Mouse (Mus musculus) layer of hippocampus, adult 18-20 months (tissue): ENCODE results near the gene Acap1. TPM values are rescaled to one million over a fixed set of nuclear protein-coding genes. Genes with fewer than 3 reads are reported as not detected.
A peak's percentile ranks its signal among the peaks of the same experiment; 100 is the strongest.
"Not testable (repeated sequence)": the region's sequence is repeated elsewhere in the genome, so short reads cannot be mapped to it uniquely, and the experiment has no call there.

ENCODE experiments used
- DNase-seq, 2 experiments: peaks; one replicate each; pipeline ENCODE4 v3.0.0; 2022; ENCODE audit warnings: low spot score in 2 of 2
- total RNA-seq, 2 experiments: library from RNA; stranded (reverse); gene quantifications; 2 replicates each; pipeline ENCODE4 v1.2.3; 2021

Gene Acap1
- total RNA-seq, 2 experiments from 2014 or later = not detected

DNA sequence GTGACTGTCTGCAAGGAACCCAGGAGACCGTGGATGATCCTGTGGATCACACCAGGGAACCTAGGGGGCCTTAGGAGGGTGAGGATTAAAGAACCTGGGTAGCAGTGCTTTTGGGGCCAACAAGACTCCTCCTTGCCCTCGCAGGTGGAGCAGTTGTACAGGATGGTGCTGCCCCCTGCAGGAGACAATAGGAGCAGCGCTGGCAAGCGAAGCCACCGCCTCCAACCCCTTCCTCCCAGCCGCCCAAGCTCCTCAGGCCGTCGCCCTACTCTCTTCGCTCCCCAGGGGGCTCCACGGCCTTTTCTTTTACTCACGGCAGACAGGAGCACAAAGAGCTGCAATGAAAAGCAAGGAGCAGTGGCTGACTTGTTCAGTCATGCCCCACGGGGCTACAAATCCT lies 18.5 kb downstream of the Acap1 start:
- DNase-seq = peak; percentile 64 to 84

- DNase-seq = peak; percentile 45 to 60
Measured at GRCm38 (mm10) chr11:69876186-69876585, 19.2 kb downstream of the Acap1 start.

DNA sequence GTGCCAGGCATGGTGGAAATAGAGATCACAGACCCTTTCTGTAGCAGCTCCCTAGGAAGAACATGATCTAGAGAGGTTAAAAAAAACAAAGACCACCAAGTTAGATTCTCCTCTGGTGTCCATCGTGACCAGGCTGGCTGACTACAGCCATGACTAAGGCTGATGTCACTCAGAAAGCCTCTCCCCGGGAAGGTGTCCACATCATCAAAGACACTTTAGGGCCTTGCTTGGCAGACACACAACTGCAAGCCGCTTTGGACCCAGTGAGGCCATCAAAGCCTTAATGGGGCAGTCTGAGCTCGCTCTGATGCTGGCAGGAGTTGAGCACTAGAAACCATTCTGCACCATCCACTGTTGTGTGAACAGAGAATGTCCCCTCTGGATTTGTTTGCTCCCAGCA lies 22.9 kb downstream of the Acap1 start:
- no peak for DNase-seq

DNA sequence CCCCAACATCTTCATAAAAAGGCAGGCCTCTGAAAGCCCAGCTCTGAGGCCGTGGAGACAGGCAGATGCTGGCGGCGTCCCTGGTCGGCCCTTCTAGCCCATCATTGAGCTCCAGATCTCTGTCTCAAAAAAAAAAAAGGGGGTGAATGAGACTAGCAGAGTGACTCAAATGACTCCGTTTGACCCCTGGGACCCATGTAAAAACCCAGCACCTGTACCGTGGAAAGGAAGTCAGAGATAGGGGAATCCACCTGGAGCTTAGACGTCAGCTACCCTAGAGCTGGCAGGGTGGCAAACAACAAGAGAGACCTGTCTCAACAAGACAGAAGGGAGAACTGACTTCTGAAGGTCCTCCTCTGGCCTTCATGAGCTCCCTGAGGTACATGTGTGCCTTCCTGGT lies 23.5 kb downstream of the Acap1 start:
- DNase-seq = no peak

DNA sequence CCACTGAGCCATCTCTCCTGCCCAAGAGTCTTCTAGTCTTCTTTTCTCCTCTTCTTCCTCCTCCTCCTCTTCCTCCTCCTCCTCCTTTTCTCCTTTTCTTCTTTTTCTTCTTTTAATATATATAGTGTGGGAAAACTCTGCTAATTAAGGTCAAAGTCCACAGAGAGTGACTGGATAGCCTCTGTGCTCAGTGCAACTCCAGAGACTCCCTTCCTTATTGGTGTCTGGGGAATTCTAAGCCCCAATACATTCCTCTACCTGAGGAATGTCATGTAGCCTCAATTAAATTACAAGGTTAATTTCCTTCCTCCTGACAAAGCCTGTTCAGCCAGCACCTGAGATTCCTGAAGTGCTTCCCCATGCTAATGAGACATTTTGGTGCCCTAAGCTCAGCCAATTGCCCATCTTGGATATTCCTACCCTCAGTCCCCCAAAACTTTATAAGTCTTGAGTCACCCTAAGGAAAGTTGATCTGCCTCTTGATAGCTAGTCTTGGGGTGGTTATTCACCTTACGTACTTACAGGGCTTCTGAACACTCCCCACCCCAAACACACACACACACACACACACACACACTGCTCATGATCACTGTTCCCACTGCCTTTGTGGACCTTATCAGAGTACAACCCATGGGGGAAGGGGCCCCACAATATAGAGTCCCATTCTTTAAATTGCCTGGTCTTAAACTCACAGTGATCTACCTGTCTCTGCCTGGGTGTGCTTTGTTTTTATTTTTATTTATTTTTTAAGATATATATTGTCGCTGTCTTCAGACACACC lies 24.9 kb downstream of the Acap1 start:
- no peak for DNase-seq

DNA sequence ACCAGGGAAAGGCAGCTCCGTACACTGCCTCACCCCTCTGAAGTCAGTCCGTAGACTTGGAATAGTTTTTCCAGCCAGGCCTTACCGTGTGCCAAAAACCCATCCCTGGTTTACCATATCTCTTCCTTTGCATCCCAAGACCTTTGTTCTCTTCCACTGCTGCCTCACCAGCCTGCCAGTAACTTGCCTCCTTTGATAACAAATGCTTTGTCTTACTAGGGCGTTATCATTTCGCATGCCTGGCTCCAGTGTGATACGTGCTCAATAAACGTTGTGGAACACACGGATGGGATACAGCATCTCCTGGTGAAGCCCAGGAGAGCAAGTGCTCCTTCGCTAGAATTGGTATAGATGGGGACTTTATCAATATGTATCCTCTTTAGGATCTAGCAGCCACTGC lies 28.0 kb downstream of the Acap1 start:
- DNase-seq = no peak

DNA sequence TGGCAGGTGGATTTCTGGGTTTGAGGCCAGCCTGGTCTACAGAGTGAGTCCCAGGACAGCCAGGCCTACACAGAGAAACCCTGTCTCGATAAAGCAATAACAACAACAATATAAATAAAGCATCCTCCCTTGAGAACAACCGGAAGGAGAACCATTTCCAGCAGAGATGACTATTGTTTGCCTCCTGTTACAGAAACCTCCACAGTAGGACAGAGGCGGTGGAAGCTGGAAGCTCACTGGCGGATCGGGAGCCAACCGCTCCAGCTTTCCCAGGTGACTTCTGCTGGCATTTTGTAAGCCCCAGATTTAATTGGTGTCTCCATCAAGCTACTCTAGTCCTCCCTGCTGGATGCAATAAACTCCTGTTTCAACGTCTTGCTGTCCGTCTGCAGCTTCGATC lies 29.8 kb downstream of the Acap1 start:
- DNase-seq = no peak

- no peak for DNase-seq
Measured at GRCm38 (mm10) chr11:69864138-69864860, 31.0 kb downstream of the Acap1 start.

GRCm38 (mm10) chr11:69863729-69864128 lies 31.6 kb downstream of the Acap1 start:
- not testable (repeated sequence) for DNase-seq

GRCm38 (mm10) chr11:69858113-69858998 lies 37.0 kb downstream of the Acap1 start, which contains the start of gene Tnk1:
Gene Tnk1 (minus strand): TSS chr11:69858730.
- DNase-seq = no peak

DNA sequence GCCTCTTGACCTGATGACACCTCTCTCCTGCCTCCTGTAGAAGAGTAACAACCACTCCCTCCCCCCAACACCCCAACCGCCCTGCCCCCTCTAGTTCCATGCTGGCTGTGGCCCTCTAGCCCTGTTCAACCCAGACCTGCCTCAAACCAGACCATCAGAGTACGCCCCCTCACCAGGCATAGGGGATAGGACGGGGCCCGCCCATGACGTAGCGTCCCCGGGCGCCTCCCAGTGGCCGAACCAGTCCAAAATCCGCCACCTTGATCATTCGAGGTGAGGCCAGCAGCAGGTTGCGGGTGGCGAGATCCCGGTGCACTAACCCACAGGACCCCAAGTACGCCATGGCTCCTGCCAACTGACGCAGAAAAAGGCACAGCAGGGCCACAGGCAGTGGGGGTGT lies 40.0 kb downstream of the Acap1 start:
- no peak for DNase-seq

- DNase-seq = no peak
Measured at GRCm38 (mm10) chr11:69854680-69855079, 40.7 kb downstream of the Acap1 start.

- DNase-seq = no peak
Measured at GRCm38 (mm10) chr11:69853994-69854393, 41.3 kb downstream of the Acap1 start.

GRCm38 (mm10) chr11:69850754-69851153 lies 44.6 kb downstream of the Acap1 start:
- no peak for DNase-seq

- DNase-seq = no peak
Measured at GRCm38 (mm10) chr11:69849884-69850283, 45.5 kb downstream of the Acap1 start.

DNA sequence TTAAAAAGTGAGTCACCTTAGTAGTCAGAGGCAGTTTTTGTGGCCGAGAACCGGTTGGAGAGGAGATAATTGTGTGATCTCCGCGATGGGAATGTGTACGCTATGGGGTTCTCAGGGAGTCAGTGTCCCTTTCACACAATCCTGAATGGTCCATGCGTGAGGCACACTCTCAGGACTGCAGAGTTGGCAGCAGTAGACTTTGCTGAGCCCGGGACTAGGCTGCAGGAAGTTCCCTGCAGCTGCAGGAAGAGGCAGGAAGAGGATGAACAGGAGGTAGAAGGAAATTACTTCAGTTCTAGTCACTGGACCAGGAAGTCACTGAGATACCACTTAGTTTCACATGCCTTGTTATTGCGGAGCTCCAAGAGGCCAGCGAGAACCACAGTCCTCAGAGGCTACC lies 46.2 kb downstream of the Acap1 start:
- DNase-seq = no peak

GRCm38 (mm10) chr11:69848021-69848420 lies 47.3 kb downstream of the Acap1 start:
- no peak for DNase-seq

DNA sequence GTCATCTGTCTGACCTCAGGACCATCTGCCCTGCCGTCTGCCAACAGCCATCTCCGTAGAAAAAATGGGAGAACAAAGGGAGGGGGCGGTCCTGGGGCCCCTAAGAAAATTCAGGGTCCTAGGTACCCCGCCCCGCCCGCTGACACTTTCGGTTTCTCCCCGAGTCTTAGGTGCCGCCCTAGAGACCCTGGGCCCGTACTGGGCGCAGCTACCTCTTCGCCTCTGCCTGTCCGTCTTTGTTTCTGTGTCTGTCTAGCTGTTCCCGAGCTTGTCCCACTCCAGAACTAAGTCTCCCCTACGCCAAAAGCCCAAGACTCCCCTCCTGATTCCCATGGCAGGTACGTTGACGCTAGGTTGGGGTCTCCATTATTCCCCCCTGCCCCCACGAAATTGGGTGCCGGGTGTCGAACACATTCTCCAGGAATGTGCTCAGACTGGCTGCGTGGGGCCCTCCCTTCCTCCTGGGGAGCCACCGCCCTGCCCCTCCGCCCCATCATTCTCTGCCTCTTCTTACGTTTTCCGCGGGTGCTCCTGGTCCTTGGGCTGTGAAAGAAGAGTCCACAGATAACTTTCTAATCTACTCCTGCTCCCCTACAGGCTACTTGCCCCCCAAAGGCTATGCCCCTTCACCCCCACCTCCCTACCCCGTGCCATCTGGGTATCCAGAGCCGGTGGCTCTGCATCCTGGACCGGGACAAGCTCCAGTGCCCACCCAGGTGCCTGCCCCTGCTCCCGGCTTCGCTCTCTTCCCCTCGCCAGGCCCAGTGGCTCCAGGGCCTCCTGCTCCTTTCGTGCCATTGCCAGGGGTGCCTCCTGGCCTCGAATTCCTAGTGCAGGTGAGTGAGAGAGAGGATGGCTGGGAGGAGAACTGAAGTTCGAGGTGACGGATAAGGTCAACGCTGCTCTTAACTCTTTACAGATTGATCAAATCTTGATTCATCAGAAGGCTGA lies 48.3 kb downstream of the Acap1 start:
- no peak for DNase-seq

- peak; percentile 78 to 85 for DNase-seq
Measured at GRCm38 (mm10) chr11:69846198-69846680, 49.1 kb downstream of the Acap1 start, which contains the start of gene Plscr3. Gene Plscr3 (plus strand): TSS chr11:69846376.

GRCm38 (mm10) chr11:69838714-69839104 lies 56.6 kb downstream of the Acap1 start:
- DNase-seq = no peak
